Mouse (Mus musculus): Measurements from ENCODE around the gene Cacnb1. TPM values are rescaled to one million over a fixed set of nuclear protein-coding genes. Genes with fewer than 3 reads are reported as not detected.
A peak's percentile ranks its signal among the peaks of the same experiment; 100 is the strongest.

The Cacnb1 gene
- polyA plus RNA-seq, 1 experiment from 2014 or later: 15.2 TPM

GRCm38 (mm10) chr11:97994539-97995100, 28.2 kb downstream of the Cacnb1 start:
- H3K4me2 ChIP-seq (ENCODE audit: low read depth): peak overlapping the region; percentile 85
- no peaks in the 10 kb centered on the region; the same call in 1 of the 2 replicates for H3K27me3 ChIP-seq (ENCODE audit: control insufficient read depth, insufficient read depth, low read length)
- peak overlapping the region; percentile 38 for H3K4me3 ChIP-seq (ENCODE audit: low read depth, low read length)
- WGBS: 5% methylated on average over 13 of the region's 13 CpGs
- no peaks in the 10 kb centered on the region for H3K9me3 ChIP-seq (ENCODE audit: control insufficient read depth, low read length)
- no peaks in the 10 kb centered on the region for H3K36me3 ChIP-seq (ENCODE audit: control insufficient read depth, insufficient read depth, low read length)
- peak; percentile 76 for DNase-seq (ENCODE audit: low spot score)
- no peak overlapping the region for H3K27ac ChIP-seq (ENCODE audit: low read depth, low read length)
- H3K9ac ChIP-seq (ENCODE audit: low read length): 0 out of 2 replicates have a peak overlapping the region, but pooled peaks have one; percentile 50
- ATAC-seq (ENCODE audit: insufficient read depth, low FRiP score, low TSS enrichment): peak; percentile 41; the same call in 1 of the 2 replicates
- no peaks in the 10 kb centered on the region for H3K4me1 ChIP-seq (ENCODE audit: control insufficient read depth, insufficient read depth, low read length)

GRCm38 (mm10) chr11:97988530-97989096, 34.2 kb downstream of the Cacnb1 start:
- H3K36me3 ChIP-seq (ENCODE audit: control insufficient read depth, insufficient read depth, low read length): no peaks in the 10 kb centered on the region
- peaks cover 30% of the 10 kb centered on the region for H3K27me3 ChIP-seq (ENCODE audit: control insufficient read depth, insufficient read depth, low read length)
- under 1% methylated on average over 26 of the region's 26 CpGs for WGBS
- no peaks in the 10 kb centered on the region for H3K9me3 ChIP-seq (ENCODE audit: control insufficient read depth, low read length)
- ATAC-seq (ENCODE audit: insufficient read depth, low FRiP score, low TSS enrichment) (peak; percentile 87), DNase-seq (ENCODE audit: low spot score) (peak; percentile 90)
- peak overlapping the region; percentile 91 for H3K4me3 ChIP-seq (ENCODE audit: low read depth, low read length)
- peaks cover 4% of the 10 kb centered on the region; the same call in 1 of the 2 replicates for H3K4me1 ChIP-seq (ENCODE audit: control insufficient read depth, insufficient read depth, low read length)
- H3K9ac ChIP-seq (ENCODE audit: low read length): peak overlapping the region; percentile 80
- H3K27ac ChIP-seq (ENCODE audit: low read depth, low read length): peak overlapping the region; percentile 74
- H3K4me2 ChIP-seq (ENCODE audit: low read depth): peak overlapping the region; percentile 56

- Histone ChIP-seq H3K27me3 (ENCODE audit: control insufficient read depth, insufficient read depth, low read length) (peaks cover 30% of the 10 kb centered on the region), H3K4me2 (ENCODE audit: low read depth) (peak overlapping the region; percentile 64), H3K27ac (ENCODE audit: low read depth, low read length) (peak overlapping the region; percentile 74; the same call in 1 of the 2 replicates), H3K4me3 (ENCODE audit: low read depth, low read length) (peak overlapping the region; percentile 91), H3K9ac (ENCODE audit: low read length) (peak overlapping the region; percentile 80), H3K36me3 (ENCODE audit: control insufficient read depth, insufficient read depth, low read length) (no peaks in the 10 kb centered on the region), H3K9me3 (ENCODE audit: control insufficient read depth, low read length) (no peaks in the 10 kb centered on the region), H3K4me1 (ENCODE audit: control insufficient read depth, insufficient read depth, low read length) (peaks cover 4% of the 10 kb centered on the region; the same call in 1 of the 2 replicates)
- peak; percentile 81 for ATAC-seq (ENCODE audit: insufficient read depth, low FRiP score, low TSS enrichment)
- under 1% methylated on average over 42 of the region's 42 CpGs for WGBS
- DNase-seq (ENCODE audit: low spot score): peak; percentile 96
Observed at GRCm38 (mm10) chr11:97987551-97988526, 35.0 kb downstream of the Cacnb1 start.

GRCm38 (mm10) chr11:97986738-97987465, 35.9 kb downstream of the Cacnb1 start:
- 33% methylated on average over 15 of the region's 17 CpGs for WGBS
- H3K27ac ChIP-seq (ENCODE audit: low read depth, low read length): no peak overlapping the region
- no peaks in the 10 kb centered on the region for H3K9me3 ChIP-seq (ENCODE audit: control insufficient read depth, low read length)
- ATAC-seq (ENCODE audit: insufficient read depth, low FRiP score, low TSS enrichment): no peak
- peaks cover 30% of the 10 kb centered on the region for H3K27me3 ChIP-seq (ENCODE audit: control insufficient read depth, insufficient read depth, low read length)
- no peaks in the 10 kb centered on the region for H3K36me3 ChIP-seq (ENCODE audit: control insufficient read depth, insufficient read depth, low read length)
- H3K4me3 ChIP-seq (ENCODE audit: low read depth, low read length): peak overlapping the region; percentile 91
- H3K9ac ChIP-seq (ENCODE audit: low read length): no peak overlapping the region
- no peak for DNase-seq (ENCODE audit: low spot score)
- peaks cover 4% of the 10 kb centered on the region; the same call in 1 of the 2 replicates for H3K4me1 ChIP-seq (ENCODE audit: control insufficient read depth, insufficient read depth, low read length)
- H3K4me2 ChIP-seq (ENCODE audit: low read depth): peak overlapping the region; percentile 75

GRCm38 (mm10) chr11:97985727-97986677, 36.8 kb downstream of the Cacnb1 start, which contains the start of gene Plxdc1:
TSS of gene Plxdc1 (minus strand) at chr11:97986444.
- WGBS: 3% methylated on average over 74 of the region's 74 CpGs
- no peak for DNase-seq (ENCODE audit: low spot score)

GRCm38 (mm10) chr11:97983983-97984382, 38.9 kb downstream of the Cacnb1 start:
- ATAC-seq (ENCODE audit: insufficient read depth, low FRiP score, low TSS enrichment): no peak
- H3K36me3 ChIP-seq (ENCODE audit: control insufficient read depth, insufficient read depth, low read length): no peaks in the 10 kb centered on the region
- no peak for DNase-seq (ENCODE audit: low spot score)
- H3K9me3 ChIP-seq (ENCODE audit: control insufficient read depth, low read length): no peaks in the 10 kb centered on the region
- peaks cover 4% of the 10 kb centered on the region; the same call in 1 of the 2 replicates for H3K4me1 ChIP-seq (ENCODE audit: control insufficient read depth, insufficient read depth, low read length)
- H3K4me2 ChIP-seq (ENCODE audit: low read depth): no peak overlapping the region
- no peak overlapping the region for H3K27ac ChIP-seq (ENCODE audit: low read depth, low read length)
- 65% methylated on average over 1 of the region's 1 CpGs for WGBS
- H3K4me3 ChIP-seq (ENCODE audit: low read depth, low read length): no peak overlapping the region
- no peak overlapping the region for H3K9ac ChIP-seq (ENCODE audit: low read length)
- peaks cover 30% of the 10 kb centered on the region for H3K27me3 ChIP-seq (ENCODE audit: control insufficient read depth, insufficient read depth, low read length)

More at GRCm38 (mm10) chr11:97985727-97986677, 36.8 kb downstream of the Cacnb1 start, which contains the start of gene Plxdc1:
- Histone ChIP-seq H3K9ac (ENCODE audit: low read length) (peak within 1 kb of the TSS; percentile 35; the same call in 1 of the 2 replicates), H3K4me1 (ENCODE audit: control insufficient read depth, insufficient read depth, low read length) (peaks cover 4% of the 10 kb centered on the region; the same call in 1 of the 2 replicates), H3K27me3 (ENCODE audit: control insufficient read depth, insufficient read depth, low read length) (peaks cover 30% of the 10 kb centered on the region), H3K4me2 (ENCODE audit: low read depth) (peak within 1 kb of the TSS; percentile 75), H3K4me3 (ENCODE audit: low read depth, low read length) (peak within 1 kb of the TSS; percentile 55), H3K36me3 (ENCODE audit: control insufficient read depth, insufficient read depth, low read length) (no peaks in the 10 kb centered on the region), H3K27ac (ENCODE audit: low read depth, low read length) (no peak within 1 kb of the TSS), H3K9me3 (ENCODE audit: control insufficient read depth, low read length) (no peaks in the 10 kb centered on the region)
- ATAC-seq (ENCODE audit: insufficient read depth, low FRiP score, low TSS enrichment): no peak

- H3K4me3 ChIP-seq (ENCODE audit: low read depth, low read length): no peak overlapping the region
- H3K36me3 ChIP-seq (ENCODE audit: control insufficient read depth, insufficient read depth, low read length): no peaks in the 10 kb centered on the region
- DNase-seq (ENCODE audit: low spot score) (no peak), ATAC-seq (ENCODE audit: insufficient read depth, low FRiP score, low TSS enrichment) (no peak)
- H3K27ac ChIP-seq (ENCODE audit: low read depth, low read length): no peak overlapping the region
- peaks cover 4% of the 10 kb centered on the region; the same call in 1 of the 2 replicates for H3K4me1 ChIP-seq (ENCODE audit: control insufficient read depth, insufficient read depth, low read length)
- H3K4me2 ChIP-seq (ENCODE audit: low read depth): no peak overlapping the region
- H3K27me3 ChIP-seq (ENCODE audit: control insufficient read depth, insufficient read depth, low read length): peaks cover 30% of the 10 kb centered on the region
- no peaks in the 10 kb centered on the region for H3K9me3 ChIP-seq (ENCODE audit: control insufficient read depth, low read length)
- WGBS: 88% methylated on average over 3 of the region's 3 CpGs
- H3K9ac ChIP-seq (ENCODE audit: low read length): no peak overlapping the region
Observed at GRCm38 (mm10) chr11:97983506-97983905, 39.3 kb downstream of the Cacnb1 start.
